Mouse (Mus musculus): ENCODE results near the gene Mycl.

Gene Mycl

GRCm38 (mm10) chr4:123021591-123021990, 26.1 kb downstream of the Mycl start:
- no peak for DNase-seq

GRCm38 (mm10) chr4:123022896-123023295, 27.4 kb downstream of the Mycl start:
- DNase-seq, result no peak

GRCm38 (mm10) chr4:123025418-123025817, 30.0 kb downstream of the Mycl start:
- no peak for DNase-seq

- peak; percentile 21 for DNase-seq
Observed at GRCm38 (mm10) chr4:123026161-123026560, 30.7 kb downstream of the Mycl start.

GRCm38 (mm10) chr4:123026597-123026996, 31.1 kb downstream of the Mycl start:
- no peak for DNase-seq

- DNase-seq, result no peak
Observed at GRCm38 (mm10) chr4:123034841-123035240, 39.4 kb downstream of the Mycl start.

- no peak for DNase-seq
Observed at GRCm38 (mm10) chr4:123035636-123036035, 40.2 kb downstream of the Mycl start.

GRCm38 (mm10) chr4:123036710-123037109, 41.3 kb downstream of the Mycl start:
- no peak for DNase-seq

GRCm38 (mm10) chr4:123041131-123041530, 45.7 kb downstream of the Mycl start:
- no peak for DNase-seq

- DNase-seq, result no peak
Observed at GRCm38 (mm10) chr4:123043858-123044257, 48.4 kb downstream of the Mycl start.

- no peak for DNase-seq
Observed at GRCm38 (mm10) chr4:123044842-123045241, 49.4 kb downstream of the Mycl start.

GRCm38 (mm10) chr4:123046300-123046699, 50.8 kb downstream of the Mycl start:
- DNase-seq, result no peak

GRCm38 (mm10) chr4:123050681-123051211, 55.3 kb downstream of the Mycl start:
- DNase-seq, result peak; percentile 71
